Mouse (Mus musculus) liver, adult (tissue): Measurements from ENCODE around the gene Pvalb.

Experiments
- GATA4 ChIP-seq: IDR thresholded peaks from 2 replicates; pipeline ENCODE4 v1.6.1; 2014; ENCODE audit warnings: mild to moderate bottlenecking, low read length; ENCODE audit not compliant: insufficient replicate concordance

Pvalb gene

DNA sequence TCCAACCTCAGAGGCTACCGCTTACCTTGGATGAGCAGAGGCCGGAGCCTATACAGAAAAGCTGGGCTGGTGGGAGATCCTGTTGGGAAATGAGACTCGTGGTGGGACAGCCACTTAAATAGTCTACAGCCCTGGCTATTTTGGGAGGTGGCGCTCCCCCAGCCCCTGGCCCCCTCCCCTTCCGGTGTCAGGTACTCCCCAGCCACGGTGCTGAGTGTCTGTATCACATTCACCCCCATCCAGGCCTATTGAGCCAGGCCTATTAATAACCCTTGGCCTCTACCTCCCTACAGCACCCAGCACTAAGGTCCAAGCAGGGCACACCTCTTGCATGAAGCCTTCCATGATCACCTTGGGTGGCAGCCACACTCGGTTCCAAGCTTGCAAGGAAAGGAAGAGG lies at the start of gene Pvalb:
Gene Pvalb, minus strand, starts transcription at position 89 of the 400 bp plus-strand sequence.
- TF ChIP-seq GATA4, result no peak

- no peak for TF ChIP-seq GATA4
Observed at GRCm38 (mm10) chr15:78254751-78255150, 48.6 kb upstream of the Pvalb start.

DNA sequence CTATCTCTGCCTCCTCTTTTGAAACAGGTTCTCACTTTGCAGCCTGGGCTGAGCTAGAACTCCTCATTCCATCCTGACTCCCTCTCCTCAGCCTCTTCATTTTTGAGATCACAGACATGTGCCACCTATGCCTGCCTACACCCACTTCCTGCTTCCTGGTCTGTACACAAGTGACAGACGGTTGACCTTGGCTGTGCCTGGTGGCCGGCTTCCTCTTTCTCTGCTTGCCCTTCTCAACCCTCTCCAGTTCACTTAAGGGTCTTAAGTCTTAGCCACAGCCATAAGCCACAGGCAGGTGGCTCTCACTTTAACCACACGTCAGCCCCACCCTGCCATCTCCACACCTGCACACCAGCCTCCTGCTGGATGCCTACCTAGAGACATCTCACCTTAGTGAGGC lies 42.2 kb upstream of the Pvalb start:
- no peak for TF ChIP-seq GATA4

GRCm38 (mm10) chr15:78247659-78248058 lies 41.5 kb upstream of the Pvalb start:
- no peak for TF ChIP-seq GATA4

DNA sequence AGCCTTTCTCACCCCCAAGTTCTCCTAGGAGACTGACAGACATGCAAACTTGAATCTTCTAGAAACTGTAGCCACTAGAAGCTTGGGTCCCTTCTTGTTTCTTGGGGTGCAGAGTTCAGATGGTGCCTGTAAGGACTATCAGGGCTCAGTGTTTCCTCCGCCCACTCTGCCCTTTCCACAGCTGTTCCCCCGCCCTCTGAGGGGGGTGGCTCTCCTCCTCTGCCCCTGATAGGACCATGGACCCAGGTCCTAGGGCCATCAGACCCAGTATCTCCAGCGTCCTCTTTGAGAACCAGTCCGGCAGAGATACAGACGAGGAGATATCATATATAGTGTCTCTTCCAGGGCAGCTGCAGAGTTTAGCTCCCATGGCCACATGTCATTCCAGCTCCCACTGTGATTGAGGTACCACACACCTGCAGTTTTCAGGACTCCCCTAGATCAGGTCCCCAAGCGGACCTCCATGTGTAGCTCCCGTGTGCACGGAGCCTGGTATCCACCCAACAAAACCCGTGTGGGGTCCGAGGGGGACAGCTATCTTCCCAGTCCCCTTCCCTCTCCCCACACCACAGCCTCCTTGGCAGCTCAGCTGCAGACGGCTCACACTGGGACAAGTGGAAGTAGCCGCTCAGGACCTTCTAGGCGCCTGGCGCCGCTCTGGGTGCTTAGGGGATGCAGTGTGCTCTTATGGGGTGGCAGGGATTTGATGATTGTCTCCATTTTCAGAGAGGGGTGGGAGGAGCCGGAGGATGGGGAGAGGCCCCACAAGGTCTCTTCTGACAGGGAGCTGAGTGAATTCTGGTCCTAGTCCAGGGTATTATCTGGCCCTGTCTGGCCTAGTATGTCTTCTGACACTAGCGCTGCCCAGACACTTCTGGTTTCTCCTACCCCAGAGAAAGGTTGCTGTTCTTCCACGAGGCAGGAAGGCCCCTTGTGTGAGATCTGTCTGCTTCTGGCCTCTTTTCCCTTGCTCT lies 40.2 kb upstream of the Pvalb start:
- TF ChIP-seq GATA4, result no peak

GRCm38 (mm10) chr15:78244695-78245492 lies 38.7 kb upstream of the Pvalb start, which contains the start of gene Ncf4:
Gene Ncf4 (plus strand): TSS chr15:78244801.
- TF ChIP-seq GATA4, result no peak

DNA sequence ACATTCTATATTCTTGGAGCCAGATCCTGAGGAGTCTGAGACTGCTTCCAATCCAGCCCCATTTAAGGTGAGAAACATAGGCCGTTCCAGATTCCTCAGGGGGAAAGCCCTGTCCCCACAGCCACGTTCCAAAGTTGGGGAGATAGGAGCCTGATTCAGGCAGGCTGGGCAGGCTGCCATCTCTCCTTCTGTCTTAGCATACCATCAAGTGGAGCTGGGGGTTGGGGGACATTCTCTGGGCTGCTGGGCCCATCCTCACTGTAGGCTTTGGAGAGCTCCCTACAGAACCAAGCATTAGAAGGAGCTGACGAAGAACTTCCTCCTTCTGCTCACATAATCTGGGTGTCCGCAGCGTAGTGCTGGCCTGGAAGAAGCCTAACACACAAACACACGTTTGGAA lies 37.6 kb upstream of the Pvalb start:
- TF ChIP-seq GATA4, result no peak

- TF ChIP-seq GATA4, result no peak
Observed at GRCm38 (mm10) chr15:78243061-78243460, 36.9 kb upstream of the Pvalb start.

- TF ChIP-seq GATA4, result no peak
Observed at GRCm38 (mm10) chr15:78241335-78241734, 35.1 kb upstream of the Pvalb start.

DNA sequence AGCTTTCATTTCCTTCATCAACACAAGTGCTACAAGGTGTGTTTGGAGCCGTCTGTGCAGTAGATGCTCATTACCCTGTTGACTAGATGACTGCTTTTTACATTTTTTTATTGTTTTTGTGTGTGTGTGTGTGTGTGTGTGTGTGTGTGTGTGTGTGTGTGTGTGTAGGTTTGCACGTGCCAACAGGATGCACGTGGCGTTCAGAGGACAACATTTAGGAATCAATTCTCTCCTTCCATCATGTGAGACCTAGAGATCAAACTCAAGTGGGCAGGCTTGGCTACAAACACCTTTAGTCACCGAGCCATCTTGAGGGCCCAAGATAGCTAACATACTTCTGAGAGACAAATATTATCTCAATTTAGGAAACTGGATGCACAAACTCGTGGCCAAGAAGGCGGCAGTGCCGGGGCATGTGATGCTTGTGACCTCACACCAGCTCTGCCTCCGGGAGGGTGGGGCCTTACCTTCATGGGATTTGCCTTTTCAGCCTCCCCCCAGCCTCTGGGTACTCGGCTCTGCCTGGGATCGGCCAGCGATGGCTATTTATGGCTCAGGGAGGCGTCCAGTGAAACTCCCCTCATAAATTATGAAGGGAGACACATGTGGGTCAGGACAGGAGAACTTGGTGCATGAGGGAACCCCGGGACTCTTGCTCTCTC lies 33.9 kb upstream of the Pvalb start:
- no peak for TF ChIP-seq GATA4

GRCm38 (mm10) chr15:78239453-78239852 lies 33.3 kb upstream of the Pvalb start:
- TF ChIP-seq GATA4, result no peak

GRCm38 (mm10) chr15:78234823-78235509 lies 28.8 kb upstream of the Pvalb start:
- TF ChIP-seq GATA4, result no peak

- no peak for TF ChIP-seq GATA4
Observed at GRCm38 (mm10) chr15:78231346-78232331, 25.4 kb upstream of the Pvalb start.

DNA sequence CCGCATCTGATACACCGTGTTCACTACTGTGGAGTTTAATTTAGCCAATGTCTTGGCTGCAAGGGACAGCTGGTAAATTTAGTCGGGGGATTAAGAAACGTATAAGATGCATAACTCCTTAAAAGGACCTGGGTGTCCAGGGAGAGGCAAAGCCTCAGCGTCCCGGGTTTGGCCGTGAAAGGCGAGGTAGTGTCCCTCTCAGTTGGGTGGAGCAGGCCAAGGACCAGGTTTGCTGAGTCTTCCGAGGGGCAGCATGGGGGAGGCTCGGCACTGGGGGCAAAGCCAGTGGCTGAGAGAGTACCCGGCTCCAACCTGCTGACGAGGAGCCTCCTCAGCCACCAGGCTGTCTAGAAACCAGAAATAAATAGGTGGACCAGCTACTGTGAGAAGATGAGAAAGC lies 21.6 kb upstream of the Pvalb start:
- TF ChIP-seq GATA4, result no peak
